Mouse (Mus musculus): ENCODE results near the gene Ankrd23.
A peak's percentile ranks its signal among the peaks of the same experiment; 100 is the strongest.

Gene Ankrd23

GRCm38 (mm10) chr1:36540807-36541206 is 4.1 kb upstream of the Ankrd23 start:
- no peak for DNase-seq

DNA sequence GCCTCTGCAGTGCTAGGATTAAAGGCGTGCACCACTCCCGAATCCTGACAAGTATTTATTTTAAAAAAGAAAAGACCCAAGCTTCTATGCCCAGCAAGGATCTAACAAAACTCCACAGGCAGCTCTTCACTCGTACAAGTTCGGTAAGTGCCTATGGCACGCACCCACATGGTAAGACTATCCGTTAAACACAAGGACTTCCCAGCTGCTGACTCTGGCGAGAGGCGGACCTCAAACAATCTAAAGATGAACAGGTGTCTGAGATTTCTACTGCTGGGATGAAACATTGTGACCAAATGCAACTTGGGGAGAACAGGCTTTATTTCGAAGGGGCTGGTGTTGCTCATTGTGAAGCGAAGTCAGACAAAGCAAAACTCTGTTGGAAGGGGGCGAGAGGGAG is 3.4 kb upstream of the Ankrd23 start:
- DNase-seq = no peak

GRCm38 (mm10) chr1:36539186-36539585 is 2.5 kb upstream of the Ankrd23 start, which contains the start of gene Gm42417:
TSS of gene Gm42417 (minus strand) at chr1:36539429.
- peak; percentile 85 for DNase-seq

DNA sequence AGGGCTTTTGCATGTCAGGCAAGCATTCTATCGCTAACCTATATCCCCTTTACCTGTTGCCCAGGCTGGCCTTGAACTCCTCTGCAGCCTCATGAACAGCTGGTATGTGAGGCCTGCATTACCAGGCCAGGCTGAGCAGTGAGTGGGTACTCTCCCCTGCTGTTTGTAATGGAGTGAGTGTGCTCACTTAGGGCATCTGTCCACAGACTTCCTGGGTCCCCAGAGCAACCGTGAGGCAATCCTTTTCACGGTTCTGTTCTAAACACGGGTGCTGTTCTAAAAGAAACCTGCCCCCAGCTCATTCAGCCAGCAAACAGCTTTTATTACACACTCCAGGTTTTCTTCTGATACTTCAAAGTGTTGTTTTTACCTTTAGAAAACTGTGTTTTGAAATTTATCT is 2.0 kb upstream of the Ankrd23 start:
- DNase-seq = no peak

- DNase-seq = no peak
Observed at GRCm38 (mm10) chr1:36536397-36536728, 320 bp downstream of the Ankrd23 start.

DNA sequence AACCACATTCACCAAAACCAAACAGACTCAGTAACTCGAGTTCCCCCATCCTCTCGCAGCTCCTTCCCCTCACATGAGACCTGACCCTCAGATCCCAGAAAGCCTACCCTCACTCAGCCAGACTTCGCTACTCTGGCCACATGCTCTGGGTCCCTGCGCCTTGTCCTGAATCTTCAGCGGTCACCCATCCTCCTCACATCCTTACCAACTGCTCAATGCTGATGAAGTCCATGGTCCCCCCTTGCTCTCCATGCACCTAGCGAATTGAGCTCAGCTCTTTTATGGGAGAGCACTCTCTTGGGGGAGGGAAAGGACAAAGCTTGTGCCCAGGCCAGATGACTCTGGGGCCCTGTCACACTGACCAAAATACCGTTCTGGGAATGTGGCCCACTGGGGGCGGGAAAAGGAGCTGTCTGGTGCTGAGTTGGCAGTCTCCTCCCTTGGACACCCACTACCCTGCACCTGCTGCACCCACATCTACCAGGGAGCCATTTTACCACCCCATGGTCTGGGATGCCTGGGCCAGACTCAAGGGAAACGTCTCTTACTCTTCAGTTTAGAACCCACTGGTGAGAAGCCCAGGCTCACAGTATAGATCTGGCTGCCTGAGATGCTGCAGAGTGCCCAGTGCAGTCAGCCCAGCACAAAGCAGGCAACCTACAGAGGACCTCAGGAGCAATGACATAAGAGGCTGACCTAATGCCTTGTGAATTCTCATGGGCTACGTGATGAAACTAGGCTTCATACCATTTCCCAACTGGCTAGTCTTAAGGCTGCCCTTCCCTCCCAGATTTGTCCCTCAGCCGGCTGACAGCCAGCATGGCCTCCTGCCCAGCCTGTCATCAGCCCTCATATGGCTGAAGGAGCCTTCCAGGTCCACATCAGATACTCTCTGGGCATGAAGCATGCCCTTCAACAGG is 946 bp downstream of the Ankrd23 start:
- DNase-seq = no peak

DNA sequence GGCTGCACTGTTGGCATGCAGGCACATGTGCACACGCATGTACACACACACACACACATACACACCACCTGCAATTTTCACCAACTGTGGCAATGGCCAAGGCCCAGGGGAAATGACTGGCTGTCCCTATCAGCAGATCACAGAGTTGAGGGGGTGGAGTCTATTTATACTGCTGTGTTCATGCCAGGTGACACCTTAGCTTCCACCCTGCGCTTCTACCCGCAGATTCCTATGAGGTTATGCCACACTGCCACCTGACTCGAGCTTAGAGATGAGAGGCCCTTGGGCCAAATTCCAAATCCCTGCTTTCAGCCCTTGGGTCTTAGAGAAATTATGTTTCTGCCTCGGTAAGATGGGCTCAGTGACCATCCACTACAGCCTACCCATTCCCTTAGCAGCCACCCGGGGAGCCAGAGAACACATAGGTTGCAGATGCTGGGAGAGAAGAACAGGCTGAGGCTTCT is 2.1 kb downstream of the Ankrd23 start:
- no peak for DNase-seq

GRCm38 (mm10) chr1:36533546-36533945 is 3.1 kb downstream of the Ankrd23 start:
- no peak for DNase-seq

- no peak for DNase-seq
Observed at GRCm38 (mm10) chr1:36531461-36531860, 5.2 kb downstream of the Ankrd23 start.

GRCm38 (mm10) chr1:36530962-36531361 is 5.7 kb downstream of the Ankrd23 start:
- DNase-seq = no peak

DNA sequence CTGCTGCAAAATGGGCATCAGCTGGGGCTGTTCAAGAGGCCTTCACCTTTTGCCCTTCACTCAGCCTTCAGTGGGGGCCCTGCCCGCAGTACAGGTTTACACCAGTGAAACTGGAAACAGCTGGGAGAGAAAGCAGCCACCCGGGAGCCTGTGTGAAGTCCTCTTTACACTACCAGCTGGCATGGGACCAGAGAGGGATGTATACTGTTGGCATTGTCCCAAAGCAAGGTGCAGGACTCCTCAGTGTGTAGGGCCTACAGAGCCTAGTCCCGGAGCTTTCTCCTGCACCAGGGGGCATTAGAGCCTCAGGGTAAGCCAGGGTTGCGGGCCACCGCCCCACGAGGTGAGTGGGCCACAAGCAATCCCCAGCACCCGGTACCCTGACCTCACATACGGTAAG is 6.2 kb downstream of the Ankrd23 start:
- no peak for DNase-seq

DNA sequence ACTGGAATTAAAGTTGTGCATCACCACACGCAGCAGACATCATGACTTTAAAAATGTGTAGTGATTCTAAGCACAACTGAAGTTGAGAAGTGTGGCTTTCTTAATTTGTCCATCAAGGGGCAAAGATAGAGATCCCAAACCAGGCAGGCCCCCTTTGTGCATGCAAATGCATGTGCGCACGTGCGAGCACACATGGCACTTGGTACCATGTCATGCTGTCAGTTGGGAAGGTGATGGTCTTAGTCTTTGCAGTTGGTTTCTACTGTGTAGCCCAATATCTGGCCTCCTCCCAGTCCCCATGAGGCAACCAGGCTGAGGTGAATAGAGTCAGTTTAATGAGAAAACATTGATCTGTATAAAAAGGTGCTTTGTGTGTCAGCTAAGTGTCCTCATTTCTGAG is 6.8 kb downstream of the Ankrd23 start:
- no peak for DNase-seq

- no peak for DNase-seq
Observed at GRCm38 (mm10) chr1:36529274-36529673, 7.4 kb downstream of the Ankrd23 start.

DNA sequence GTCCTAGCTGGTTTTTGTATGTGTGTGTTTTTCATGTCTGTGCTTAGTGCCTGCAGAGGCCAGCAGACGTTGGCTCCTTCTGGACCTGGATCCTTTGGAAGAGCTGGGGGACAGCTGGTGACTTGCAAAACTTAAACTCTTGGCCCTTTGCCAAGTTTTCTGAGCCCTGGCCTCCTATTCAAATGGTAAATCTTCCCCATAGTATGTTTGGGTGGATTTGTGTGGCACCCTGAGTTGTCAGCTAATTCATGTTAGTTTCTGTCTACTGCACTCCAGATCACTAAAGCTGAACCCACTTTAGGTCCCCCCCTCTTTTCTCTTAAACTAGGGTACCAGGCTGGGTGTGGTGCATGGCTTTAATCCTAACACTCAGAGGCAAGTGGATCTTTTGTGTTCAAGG is 8.3 kb downstream of the Ankrd23 start:
- no peak for DNase-seq

GRCm38 (mm10) chr1:36526903-36527302 is 9.8 kb downstream of the Ankrd23 start:
- DNase-seq = no peak

DNA sequence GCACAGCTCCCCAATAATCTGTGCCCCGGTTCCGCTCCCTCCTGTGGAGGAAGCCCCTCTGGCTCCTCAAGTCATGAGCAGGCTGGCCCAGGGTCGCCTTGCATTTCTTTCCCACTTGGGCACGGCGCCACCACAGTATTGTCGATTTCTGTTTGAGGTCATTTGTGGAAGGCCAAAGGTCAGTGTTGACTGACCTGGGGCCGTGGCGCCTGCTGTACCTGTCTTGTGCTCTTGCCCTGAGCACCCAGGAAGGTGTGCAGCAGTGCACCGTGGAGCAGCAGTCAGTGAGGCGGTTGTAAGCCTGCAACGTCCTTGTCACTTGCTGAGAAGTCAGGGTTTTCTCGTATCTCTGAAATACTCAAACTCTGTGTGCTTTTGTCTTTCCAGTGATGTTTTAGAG is 10.9 kb downstream of the Ankrd23 start:
- DNase-seq = no peak

- DNase-seq = no peak
Observed at GRCm38 (mm10) chr1:36524058-36524457, 12.6 kb downstream of the Ankrd23 start.

DNA sequence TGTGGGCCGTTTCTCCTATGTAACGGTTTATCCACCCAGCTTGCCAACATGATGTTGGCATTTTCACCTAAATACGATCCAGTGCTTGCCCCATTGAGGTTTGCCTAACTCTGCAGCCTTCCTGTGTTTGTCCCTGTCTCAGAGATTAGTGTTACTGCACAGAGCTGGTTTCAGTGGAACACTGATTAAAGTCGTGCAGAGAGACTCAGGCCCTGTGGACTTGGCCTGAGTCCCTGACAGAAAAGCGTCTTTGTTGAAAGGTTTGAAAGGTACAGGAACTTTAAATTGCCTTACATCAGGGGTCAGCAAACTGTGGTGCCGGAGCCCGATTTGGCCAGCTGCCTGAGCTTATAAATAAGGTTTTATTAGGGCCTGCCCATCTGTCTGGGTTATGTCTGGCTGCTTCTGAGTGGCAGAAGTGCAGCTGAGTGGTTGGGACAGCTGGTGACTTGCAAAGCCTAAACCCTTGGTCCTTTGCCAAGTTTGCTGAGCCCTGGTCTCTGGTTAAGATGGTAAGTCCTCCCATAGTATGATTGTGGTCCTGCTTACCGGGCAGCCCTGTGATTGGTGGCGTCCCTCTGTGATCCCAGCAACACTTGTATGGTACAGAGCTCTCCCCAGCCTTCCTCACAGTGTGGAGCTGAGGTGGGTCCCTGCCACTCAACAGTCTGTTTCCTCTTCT is 13.2 kb downstream of the Ankrd23 start:
- no peak for DNase-seq

- DNase-seq = no peak
Observed at GRCm38 (mm10) chr1:36522210-36522609, 14.5 kb downstream of the Ankrd23 start.

DNA sequence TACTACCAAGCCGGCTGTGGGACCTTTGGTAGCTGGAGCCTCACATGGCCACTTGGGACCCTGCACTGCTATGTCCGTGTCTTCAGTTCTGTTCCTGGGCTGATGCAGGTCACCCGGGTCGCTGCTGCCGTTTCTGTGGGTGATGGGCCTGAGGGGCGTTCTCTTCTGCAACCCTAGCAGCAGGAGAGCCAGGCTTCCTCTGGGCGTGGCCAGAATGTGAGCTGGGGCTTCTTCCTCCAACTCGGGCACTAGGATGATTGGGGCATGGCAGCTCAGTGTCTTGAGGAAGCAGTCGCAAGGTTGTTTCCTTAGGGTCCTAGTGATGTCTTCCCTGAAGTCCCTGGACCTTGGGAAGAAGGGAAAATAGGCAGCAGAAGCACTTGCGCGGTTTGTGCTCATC is 17.1 kb downstream of the Ankrd23 start:
- no peak for DNase-seq

- no peak for DNase-seq
Observed at GRCm38 (mm10) chr1:36518259-36518658, 18.4 kb downstream of the Ankrd23 start.

GRCm38 (mm10) chr1:36513718-36514117 is 23.0 kb downstream of the Ankrd23 start:
- no peak for DNase-seq

DNA sequence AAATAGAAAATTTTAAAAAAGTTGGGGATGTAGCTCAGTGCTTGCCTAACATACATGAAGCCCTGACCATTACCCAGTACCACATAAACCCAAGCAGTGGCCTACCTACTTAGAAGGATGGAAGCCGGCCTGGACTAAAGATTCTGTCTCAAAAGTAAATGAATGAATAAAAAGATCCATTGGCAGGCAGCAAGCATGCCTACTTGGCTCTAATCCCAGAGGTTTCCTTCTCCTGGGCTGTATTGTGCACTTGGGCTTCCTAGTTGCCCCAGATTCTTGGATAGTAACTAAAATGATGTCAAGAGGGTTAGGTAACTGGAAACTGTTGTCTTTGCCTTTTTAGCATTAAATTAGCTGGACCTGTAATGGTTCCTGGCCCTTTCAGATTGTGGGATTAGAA is 23.4 kb downstream of the Ankrd23 start:
- DNase-seq = no peak

DNA sequence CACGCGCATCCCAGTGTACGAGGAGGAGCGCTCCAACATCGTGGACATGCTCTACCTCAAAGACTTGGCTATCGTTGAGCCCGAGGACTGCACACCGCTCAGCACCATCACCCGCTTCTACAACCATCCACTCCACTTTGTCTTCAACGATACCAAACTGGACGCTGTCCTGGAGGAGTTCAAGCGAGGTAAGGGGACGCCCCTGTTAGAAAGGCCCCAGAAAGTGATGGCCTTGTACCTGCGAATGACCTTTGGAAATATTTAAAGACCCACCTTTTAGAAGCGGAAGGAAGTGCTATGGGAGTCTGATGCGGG is 23.8 kb downstream of the Ankrd23 start:
- no peak for DNase-seq
